Mouse (Mus musculus): ENCODE data around the gene Gldc.

DNA sequence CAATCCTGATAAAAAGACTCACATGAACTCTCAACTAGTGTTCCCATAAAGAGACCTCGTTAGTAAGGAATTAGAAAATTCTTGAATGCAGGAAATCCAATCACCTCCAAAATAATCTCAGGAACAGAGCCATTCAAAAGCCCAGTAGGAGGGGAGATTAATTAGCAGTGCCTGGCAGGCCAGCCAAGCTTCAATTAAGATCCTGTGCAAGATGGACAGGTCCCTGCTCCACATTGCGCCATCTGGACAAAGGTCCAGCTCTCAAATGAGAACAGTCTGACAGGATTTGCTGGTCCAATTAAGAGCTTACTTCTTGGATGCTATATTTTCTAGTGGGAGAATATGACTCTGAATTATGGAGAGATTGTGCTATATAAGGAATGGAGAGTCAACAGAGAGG lies 15.2 kb downstream of the Gldc start:
- no peak for TF ChIP-seq POLR2A (IDR thresholded peaks at IDR 0.05; ENCODE audit: borderline replicate concordance, extremely low read depth, insufficient read depth, insufficient read length, poor library complexity, severe bottlenecking)
- no peak for TF ChIP-seq CTCF (IDR thresholded peaks at IDR 0.05; ENCODE audit: borderline replicate concordance, extremely low read depth, insufficient read depth, insufficient read length)

Data from brain, embryonic 14.5 days (tissue).